8 mouse cellular contexts compared by ENCODE assay signal in the genomic region with DNA sequence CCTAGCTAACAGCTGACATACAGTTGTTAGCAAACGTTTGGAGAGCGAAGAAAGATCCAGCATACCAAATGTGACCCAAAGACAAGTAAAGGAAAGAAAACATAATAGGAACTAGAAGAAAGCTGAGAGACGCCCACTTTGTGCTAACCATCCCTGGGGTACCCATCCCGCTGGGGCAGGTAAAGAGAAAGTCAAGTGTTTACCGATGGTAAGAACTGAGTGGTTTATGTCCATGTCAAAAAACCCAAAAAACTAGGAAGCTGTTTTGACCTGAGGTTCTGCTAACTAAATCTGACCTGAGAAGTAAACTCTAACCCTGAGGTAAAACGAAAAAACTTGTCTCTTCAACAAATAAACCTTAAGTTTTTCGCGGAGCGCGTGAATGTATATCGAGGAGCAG. TPM values are rescaled to one million over a fixed set of nuclear protein-coding genes. Genes with fewer than 3 reads are reported as not detected.
DNase-seq lines count a peak whose midpoint lies in the region; ATAC-seq and TF ChIP-seq lines count a peak whose summit lies in the region.

No protein-coding gene starts in this region.

- WGBS in lung, postnatal 0 days: 11% methylated on average over 11 of the region's 11 CpGs
- 15% methylated on average over 11 of the region's 11 CpGs for WGBS in forebrain, embryonic 10.5 days
- WGBS in liver, embryonic 11.5 days: 15% methylated on average over 11 of the region's 11 CpGs
- 13% methylated on average over 11 of the region's 11 CpGs for WGBS in stomach, embryonic 15.5 days

- H3K27me3 ChIP-seq in lung, postnatal 0 days (replicated peaks; ENCODE audit: insufficient read depth, low read length): no peaks in the 10 kb centered on the region
- 0 out of 2 replicates have a peak, but pooled peaks cover 5% of the 10 kb centered on the region for H3K27me3 ChIP-seq in forebrain, embryonic 10.5 days (ENCODE audit: poor library complexity, severe bottlenecking)
- peaks cover 3% of the 10 kb centered on the region; the same call in 1 of the 2 replicates for H3K27me3 ChIP-seq in liver, embryonic 11.5 days (replicated peaks; ENCODE audit: control insufficient read depth, insufficient read depth, low read length)
- H3K27me3 ChIP-seq in stomach, embryonic 15.5 days (replicated peaks): no peaks in the 10 kb centered on the region

- no peak for TF ChIP-seq EP300 in lung, postnatal 0 days (IDR thresholded peaks at IDR 0.05)

- no peak for TF ChIP-seq CTCF in lung, postnatal 0 days (IDR thresholded peaks at IDR 0.05)

- H3K27ac ChIP-seq in lung, postnatal 0 days (ENCODE audit: low read length): no peak overlapping the region
- peak overlapping the region; percentile 87; the same call in 1 of the 2 replicates for H3K27ac ChIP-seq in forebrain, embryonic 10.5 days
- no peak overlapping the region for H3K27ac ChIP-seq in liver, embryonic 11.5 days (ENCODE audit: low read depth, low read length)
- no peak overlapping the region for H3K27ac ChIP-seq in stomach, embryonic 15.5 days

- H3K9ac ChIP-seq in lung, postnatal 0 days (replicated peaks; ENCODE audit: low read depth): no peak overlapping the region
- H3K9ac ChIP-seq in liver, embryonic 11.5 days (ENCODE audit: low read depth, low read length): no peak overlapping the region
- H3K9ac ChIP-seq in stomach, embryonic 15.5 days: no peak overlapping the region

- H3K36me3 ChIP-seq in lung, postnatal 0 days (ENCODE audit: insufficient read depth, low read length): no peaks in the 10 kb centered on the region
- peaks cover 28% of the 10 kb centered on the region for H3K36me3 ChIP-seq in forebrain, embryonic 10.5 days (replicated peaks)
- H3K36me3 ChIP-seq in liver, embryonic 11.5 days (ENCODE audit: control insufficient read depth, insufficient read depth, low read length): no peaks in the 10 kb centered on the region; the same call in 1 of the 2 replicates
- 0 out of 2 replicates have a peak, but pooled peaks cover 6% of the 10 kb centered on the region for H3K36me3 ChIP-seq in stomach, embryonic 15.5 days

- H3K4me3 ChIP-seq in lung, postnatal 0 days (ENCODE audit: low read depth, low read length): peak overlapping the region; percentile 62
- H3K4me3 ChIP-seq in forebrain, embryonic 10.5 days: peak overlapping the region; percentile 78
- H3K4me3 ChIP-seq in liver, embryonic 11.5 days (ENCODE audit: low read depth, low read length): peak overlapping the region; percentile 67
- peak overlapping the region; percentile 60 for H3K4me3 ChIP-seq in stomach, embryonic 15.5 days (replicated peaks)

- H3K9me3 ChIP-seq in lung, postnatal 0 days (ENCODE audit: low read length): no peaks in the 10 kb centered on the region
- H3K9me3 ChIP-seq in forebrain, embryonic 10.5 days: no peaks in the 10 kb centered on the region
- H3K9me3 ChIP-seq in liver, embryonic 11.5 days (ENCODE audit: control insufficient read depth, low read length): no peaks in the 10 kb centered on the region
- H3K9me3 ChIP-seq in stomach, embryonic 15.5 days: no peaks in the 10 kb centered on the region

- no peak for ATAC-seq in lung, postnatal 0 days
- ATAC-seq in liver, embryonic 11.5 days (replicated peaks; ENCODE audit: low FRiP score): peak; percentile 17; the same call in 1 of the 2 replicates
- no peak for ATAC-seq in stomach, embryonic 15.5 days (ENCODE audit: insufficient read depth, low FRiP score, low read depth)

- H3K4me1 ChIP-seq in lung, postnatal 0 days (ENCODE audit: insufficient read depth, low read depth, low read length): peaks cover 3% of the 10 kb centered on the region; the same call in 1 of the 2 replicates
- peaks cover 29% of the 10 kb centered on the region for H3K4me1 ChIP-seq in forebrain, embryonic 10.5 days
- H3K4me1 ChIP-seq in liver, embryonic 11.5 days (replicated peaks; ENCODE audit: control insufficient read depth, insufficient read depth, low read length): peaks cover 5% of the 10 kb centered on the region
- H3K4me1 ChIP-seq in stomach, embryonic 15.5 days: 0 out of 2 replicates have a peak, but pooled peaks cover 7% of the 10 kb centered on the region

- peak overlapping the region; percentile 65 for H3K4me2 ChIP-seq in lung, postnatal 0 days (replicated peaks; ENCODE audit: low read depth, low read length)
- H3K4me2 ChIP-seq in liver, embryonic 11.5 days: peak overlapping the region; percentile 86
- peak overlapping the region; percentile 64 for H3K4me2 ChIP-seq in stomach, embryonic 15.5 days

- no peak for DNase-seq in lung, postnatal 0 days (ENCODE audit: low spot score)
- DNase-seq in lung, postnatal 36 days: no peak
- DNase-seq in forebrain, embryonic 10.5 days (ENCODE audit: extremely low spot score, low spot score): no peak
- DNase-seq in liver, embryonic 11.5 days (ENCODE audit: low spot score): no peak
- no peak for DNase-seq in cerebellum, adult 11-12 months
- no peak for DNase-seq in ovary, postnatal 14 days (ENCODE audit: low spot score)
- no peak for DNase-seq in left cerebral cortex, adult 9 months (ENCODE audit: low spot score in 2 of 2)

RNA-seq across cellular contexts. Expression of a gene that starts 0.5 kb away (rescaled TPM):
- 8.6 and 9.5 TPM in 2 replicates for polyA plus RNA-seq in lung, postnatal 0 days (2015; fragmentation: Nextera tagmentation; extraction: Ambion mirVana)
- polyA plus RNA-seq in forebrain, embryonic 10.5 days (2016; fragmentation: Nextera tagmentation; extraction: Ambion mirVana): 15.0 and 17.5 TPM in 2 replicates
- 10.8 and 11.4 TPM in 2 replicates for polyA plus RNA-seq in liver, embryonic 11.5 days (2014; fragmentation: Nextera tagmentation; extraction: Ambion mirVana)
- polyA plus RNA-seq in stomach, embryonic 15.5 days (2015; fragmentation: Nextera tagmentation; extraction: Ambion mirVana): 11.1 and 12.5 TPM in 2 replicates

RNA-seq across cellular contexts. Expression of a gene that starts 0.6 kb away (rescaled TPM):
- polyA plus RNA-seq in lung, postnatal 0 days (2015; fragmentation: Nextera tagmentation; extraction: Ambion mirVana): 3.2 and 3.4 TPM in 2 replicates
- polyA plus RNA-seq in forebrain, embryonic 10.5 days (2016; fragmentation: Nextera tagmentation; extraction: Ambion mirVana): 0.23 and 0.50 TPM in 2 replicates
- 0.13 and 0.29 TPM in 2 replicates for polyA plus RNA-seq in liver, embryonic 11.5 days (2014; fragmentation: Nextera tagmentation; extraction: Ambion mirVana)
- 0.27 and 0.28 TPM in 2 replicates for polyA plus RNA-seq in stomach, embryonic 15.5 days (2015; fragmentation: Nextera tagmentation; extraction: Ambion mirVana)
